Mouse (Mus musculus) heart, postnatal 0 days (tissue): ENCODE data around the gene Tdrd7. TPM values are rescaled to one million over a fixed set of nuclear protein-coding genes. Genes with fewer than 3 reads are reported as not detected.
A peak's percentile ranks its signal among the peaks of the same experiment; 100 is the strongest.

Source experiments
- ATAC-seq: fragments of 200-750 bp; cut with Nextera tagmentation; 2 replicates; pipeline ENCODE4 v1.8.0; 2017; ENCODE audit warnings: low read depth, moderate number of reproducible peaks, moderate library complexity; ENCODE audit not compliant: insufficient read depth
- DNase-seq: peaks from one replicate; pipeline ENCODE4 v3.0.0-alpha.2; 2016; ENCODE audit warnings: low spot score
- H3K27ac ChIP-seq: fragments of 300-500 bp; sonication (generic); 2 replicates; pipeline ENCODE4 v1.5.1; 2014; ENCODE audit warnings: low read depth, mild to moderate bottlenecking
- H3K27me3 ChIP-seq: fragments of 300-500 bp; sonication (generic); 2 replicates; pipeline ENCODE4 v1.6.1; 2014; ENCODE audit warnings: low read length, mixed read lengths; ENCODE audit not compliant: control insufficient read depth, insufficient read depth
- H3K36me3 ChIP-seq: fragments of 300-500 bp; sonication (generic); replicated peaks from 2 replicates; pipeline ENCODE4 v1.6.1; 2014; ENCODE audit warnings: low read length, mixed read lengths; ENCODE audit not compliant: control insufficient read depth, insufficient read depth
- H3K4me1 ChIP-seq: fragments of 300-500 bp; sonication (generic); 2 replicates; pipeline ENCODE4 v1.6.1; 2014; ENCODE audit warnings: antibody characterized with exemption; ENCODE audit not compliant: control insufficient read depth, insufficient read depth
- H3K4me2 ChIP-seq: fragments of 300-500 bp; sonication (generic); 2 replicates; pipeline ENCODE4 v1.6.1; 2014; ENCODE audit warnings: low read depth, mild to moderate bottlenecking, low read length, moderate library complexity
- H3K4me3 ChIP-seq: fragments of 300-500 bp; sonication (generic); 2 replicates; pipeline ENCODE4 v1.5.1; 2014; ENCODE audit warnings: low read depth, low read length
- H3K9ac ChIP-seq: fragments of 300-500 bp; sonication (generic); replicated peaks from 2 replicates; pipeline ENCODE4 v1.6.1; 2014; ENCODE audit warnings: low read depth, low read length, mixed read lengths
- H3K9me3 ChIP-seq: fragments of 300-500 bp; sonication (generic); replicated peaks from 2 replicates; pipeline ENCODE4 v1.6.1; 2016; ENCODE audit warnings: low read length; ENCODE audit not compliant: control insufficient read depth
- CTCF ChIP-seq: IDR thresholded peaks from 2 replicates; pipeline ENCODE4 v1.5.1; 2016; ENCODE audit warnings: antibody characterized with exemption, control low read depth, low read depth
- EP300 ChIP-seq: IDR thresholded peaks from 2 replicates; pipeline ENCODE4 v1.6.1; 2016; ENCODE audit warnings: antibody characterized with exemption, low read depth
- WGBS: fragments of 180-500 bp; shearing (Covaris S2); extraction: QIAGEN DNeasy Blood & Tissue Kit; methylation state at CpG from one replicate; pipeline ENCODE4 v1.1.7; 2014; 5-methylcytosine and 5-hydroxymethylcytosine counted together
- polyA plus RNA-seq: library from polyadenylated mRNA; unstranded; fragments of >200 nt; fragmentation: Nextera tagmentation; extraction: Ambion mirVana; gene quantifications from 2 replicates; pipeline ENCODE4 v1.2.1, GENCODE M21; 2015
- total RNA-seq: library from RNA; depleted of rRNA; stranded (reverse); fragments of >200 nt; gene quantifications from 2 replicates; pipeline ENCODE4 v1.2.3, GENCODE M21; 2014; ENCODE audit warnings: low replicate concordance

Tdrd7 gene
- total and polyA plus RNA-seq, 2 experiments from 2014 or later: 17.3 to 45.8 TPM

- no peak overlapping the region for H3K27ac ChIP-seq
- H3K9ac ChIP-seq: no peak overlapping the region
- TF ChIP-seq CTCF (no peak), EP300 (no peak)
- ATAC-seq (no peak), DNase-seq (no peak)
- no peaks in the 10 kb centered on the region for H3K9me3 ChIP-seq
- peaks cover 10% of the 10 kb centered on the region for H3K4me1 ChIP-seq
- no peaks in the 10 kb centered on the region for H3K27me3 ChIP-seq
- 48% methylated on average over 6 of the region's 6 CpGs for WGBS
- no peak overlapping the region for H3K4me2 ChIP-seq
- H3K4me3 ChIP-seq: no peak overlapping the region
- H3K36me3 ChIP-seq: 0 out of 2 replicates have a peak, but pooled peaks cover 3% of the 10 kb centered on the region
These were observed 63.1 kb downstream of the Tdrd7 start for GRCm38 (mm10) chr4:46028224-46028623.

GRCm38 (mm10) chr4:46028781-46029180 lies 63.6 kb downstream of the Tdrd7 start:
- H3K9me3 ChIP-seq: no peaks in the 10 kb centered on the region
- no peak overlapping the region for H3K9ac ChIP-seq
- DNase-seq: no peak
- no peaks in the 10 kb centered on the region for H3K27me3 ChIP-seq
- ATAC-seq: no peak
- H3K36me3 ChIP-seq: 0 out of 2 replicates have a peak, but pooled peaks cover 3% of the 10 kb centered on the region
- 70% methylated on average over 4 of the region's 4 CpGs for WGBS
- H3K27ac ChIP-seq: no peak overlapping the region
- TF ChIP-seq EP300 (no peak), CTCF (no peak)
- H3K4me1 ChIP-seq: peaks cover 15% of the 10 kb centered on the region
- H3K4me2 ChIP-seq: no peak overlapping the region
- no peak overlapping the region for H3K4me3 ChIP-seq

- Histone ChIP-seq H3K4me3 (no peak overlapping the region), H3K27me3 (no peaks in the 10 kb centered on the region), H3K9ac (no peak overlapping the region), H3K4me1 (peaks cover 15% of the 10 kb centered on the region), H3K27ac (no peak overlapping the region), H3K36me3 (0 out of 2 replicates have a peak, but pooled peaks cover 3% of the 10 kb centered on the region), H3K4me2 (no peak overlapping the region), H3K9me3 (no peaks in the 10 kb centered on the region)
- TF ChIP-seq EP300: no peak
- peak; percentile 74 for TF ChIP-seq CTCF
- DNase-seq: peak; percentile 69
- 44% methylated on average over 9 of the region's 9 CpGs for WGBS
- 0 out of 2 replicates have a peak, but pooled peaks have one; percentile 25 for ATAC-seq
These were observed 64.4 kb downstream of the Tdrd7 start for GRCm38 (mm10) chr4:46029552-46029951.

GRCm38 (mm10) chr4:46032448-46032847 lies 67.3 kb downstream of the Tdrd7 start:
- ATAC-seq (peak; percentile 48; the same call in 1 of the 2 replicates), DNase-seq (no peak)
- H3K9ac ChIP-seq: peak overlapping the region; percentile 37; the same call in 1 of the 2 replicates
- peaks cover 15% of the 10 kb centered on the region for H3K4me1 ChIP-seq
- peak overlapping the region; percentile 6; the same call in 1 of the 2 replicates for H3K4me3 ChIP-seq
- H3K9me3 ChIP-seq: no peaks in the 10 kb centered on the region
- TF ChIP-seq EP300 (no peak), CTCF (no peak)
- H3K4me2 ChIP-seq: peak overlapping the region; percentile 28
- H3K36me3 ChIP-seq: 0 out of 2 replicates have a peak, but pooled peaks cover 4% of the 10 kb centered on the region
- no peaks in the 10 kb centered on the region for H3K27me3 ChIP-seq
- 26% methylated on average over 9 of the region's 9 CpGs for WGBS
- H3K27ac ChIP-seq: peak overlapping the region; percentile 77

GRCm38 (mm10) chr4:46033197-46033596 lies 68.1 kb downstream of the Tdrd7 start:
- Histone ChIP-seq H3K27me3 (no peaks in the 10 kb centered on the region), H3K36me3 (0 out of 2 replicates have a peak, but pooled peaks cover 4% of the 10 kb centered on the region), H3K4me1 (peaks cover 20% of the 10 kb centered on the region), H3K4me2 (peak overlapping the region; percentile 28; the same call in 1 of the 2 replicates), H3K9ac (no peak overlapping the region), H3K9me3 (no peaks in the 10 kb centered on the region), H3K27ac (peak overlapping the region; percentile 77), H3K4me3 (0 out of 2 replicates have a peak overlapping the region, but pooled peaks have one; percentile 6)
- 33% methylated on average over 2 of the region's 2 CpGs for WGBS
- TF ChIP-seq EP300 (no peak), CTCF (peak; percentile 29)
- ATAC-seq (peak; percentile 90), DNase-seq (peak; percentile 77)

- peaks cover 34% of the 10 kb centered on the region for H3K4me1 ChIP-seq
- 4% methylated on average over 12 of the region's 12 CpGs for WGBS
These were observed 73.4 kb downstream of the Tdrd7 start for GRCm38 (mm10) chr4:46038591-46038891.

More at GRCm38 (mm10) chr4:46038591-46038891, 73.4 kb downstream of the Tdrd7 start:
- Histone ChIP-seq H3K27ac (peak overlapping the region; percentile 97), H3K36me3 (0 out of 2 replicates have a peak, but pooled peaks cover 4% of the 10 kb centered on the region), H3K9me3 (no peaks in the 10 kb centered on the region), H3K27me3 (peaks cover 7% of the 10 kb centered on the region; the same call in 1 of the 2 replicates), H3K4me3 (peak overlapping the region; percentile 88), H3K4me2 (peak overlapping the region; percentile 96), H3K9ac (peak overlapping the region; percentile 92)
- TF ChIP-seq EP300 (no peak), CTCF (no peak)
- ATAC-seq (no peak), DNase-seq (no peak)
